Mouse (Mus musculus): ENCODE data around the gene Dis3l.
A peak's percentile ranks its signal among the peaks of the same experiment; 100 is the strongest.
"Not testable (repeated sequence)": the region's sequence is repeated elsewhere in the genome, so short reads cannot be mapped to it uniquely, and the experiment has no call there.

Gene Dis3l

GRCm38 (mm10) chr9:64323976-64324375 is 17.1 kb downstream of the Dis3l start:
- no peak for DNase-seq (ENCODE audit: low spot score in 2 of 2)

GRCm38 (mm10) chr9:64316986-64317385 is 24.1 kb downstream of the Dis3l start:
- no peak for DNase-seq (ENCODE audit: low spot score in 2 of 2)

- DNase-seq (ENCODE audit: low spot score in 2 of 2): no peak
These were observed 26.4 kb downstream of the Dis3l start for GRCm38 (mm10) chr9:64314696-64315095.

DNA sequence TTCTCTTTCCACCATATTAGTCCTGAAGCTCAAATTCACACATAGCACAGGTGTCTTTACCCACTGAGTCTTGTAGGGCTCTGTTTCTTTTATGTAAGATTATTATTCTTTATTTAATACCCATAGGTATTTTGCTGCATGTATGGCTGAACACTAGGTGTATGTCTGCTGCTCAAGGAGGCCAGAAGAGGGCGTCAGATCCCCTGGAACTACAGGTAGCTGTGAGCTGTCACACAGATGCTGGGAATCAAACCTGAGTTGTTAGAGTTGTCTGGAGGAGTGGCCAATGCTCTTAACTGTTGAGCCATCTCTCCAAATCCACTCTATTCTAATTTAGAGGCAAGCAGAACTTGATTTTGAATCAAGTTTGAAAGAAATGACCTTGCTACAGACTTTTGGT is 29.0 kb downstream of the Dis3l start:
- DNase-seq (ENCODE audit: low spot score in 2 of 2): no peak

- no peak for DNase-seq (ENCODE audit: low spot score in 2 of 2)
These were observed 29.9 kb downstream of the Dis3l start for GRCm38 (mm10) chr9:64310996-64311785.

GRCm38 (mm10) chr9:64306476-64307312 is 34.4 kb downstream of the Dis3l start:
- no peak for DNase-seq (ENCODE audit: low spot score in 2 of 2)

DNA sequence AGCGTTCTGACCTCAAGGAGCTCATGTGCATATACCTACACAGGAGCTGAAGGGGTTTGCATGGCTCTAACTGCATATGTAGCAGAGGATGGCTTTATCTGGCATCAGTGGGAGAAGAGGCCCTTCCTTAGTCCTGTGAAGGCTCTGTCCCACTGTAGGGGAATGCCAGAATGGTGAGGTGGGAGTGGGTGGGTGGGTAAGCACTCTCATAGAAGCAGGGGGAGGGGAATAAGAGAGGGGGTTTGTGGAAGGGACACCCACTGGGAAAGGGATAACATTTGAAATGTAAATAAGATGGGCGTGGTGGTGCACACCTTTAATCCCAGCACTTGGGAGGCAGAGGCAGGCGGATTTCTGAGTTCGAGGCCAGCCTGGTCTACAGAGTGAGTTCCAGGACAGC is 38.0 kb downstream of the Dis3l start:
- not testable (repeated sequence) for DNase-seq (ENCODE audit: low spot score in 2 of 2)

DNA sequence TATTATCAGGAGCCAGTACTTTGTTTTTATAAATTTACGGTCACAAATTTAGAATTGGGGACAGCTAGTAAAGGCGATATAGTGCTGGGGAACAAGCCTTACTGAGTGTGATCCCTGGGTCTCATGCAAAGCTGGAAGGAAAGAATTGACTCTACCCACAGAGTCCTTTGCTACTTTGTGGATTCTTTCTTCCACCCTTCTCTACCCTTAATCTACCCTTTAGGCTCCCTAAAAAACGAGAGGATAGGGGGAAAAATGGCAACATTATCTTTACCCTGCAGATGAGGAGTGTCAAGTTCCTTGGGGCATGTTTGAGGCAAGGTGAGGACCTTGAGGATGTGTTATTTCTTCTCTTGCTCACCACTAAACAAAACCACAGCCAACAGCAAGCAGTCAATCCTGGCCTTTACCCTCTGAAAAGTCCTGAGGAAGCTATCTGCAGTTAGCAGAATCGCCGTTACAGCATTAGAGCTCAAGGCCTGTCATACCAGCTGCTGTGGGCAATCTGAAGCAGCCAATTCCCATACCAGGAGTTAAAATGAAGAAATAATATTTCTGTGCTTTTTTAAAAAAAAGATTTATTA is 58.6 kb downstream of the Dis3l start:
- DNase-seq (ENCODE audit: low spot score in 2 of 2): no peak

- no peak for DNase-seq (ENCODE audit: low spot score in 2 of 2)
These were observed 59.3 kb downstream of the Dis3l start for GRCm38 (mm10) chr9:64281781-64282178.

- peak; percentile 95 to 96 for DNase-seq (ENCODE audit: low spot score in 2 of 2)
These were observed 59.8 kb downstream of the Dis3l start, which contains the start of gene Tipin for GRCm38 (mm10) chr9:64281105-64281780. Tipin (plus strand) TSS chr9:64281581.

DNA sequence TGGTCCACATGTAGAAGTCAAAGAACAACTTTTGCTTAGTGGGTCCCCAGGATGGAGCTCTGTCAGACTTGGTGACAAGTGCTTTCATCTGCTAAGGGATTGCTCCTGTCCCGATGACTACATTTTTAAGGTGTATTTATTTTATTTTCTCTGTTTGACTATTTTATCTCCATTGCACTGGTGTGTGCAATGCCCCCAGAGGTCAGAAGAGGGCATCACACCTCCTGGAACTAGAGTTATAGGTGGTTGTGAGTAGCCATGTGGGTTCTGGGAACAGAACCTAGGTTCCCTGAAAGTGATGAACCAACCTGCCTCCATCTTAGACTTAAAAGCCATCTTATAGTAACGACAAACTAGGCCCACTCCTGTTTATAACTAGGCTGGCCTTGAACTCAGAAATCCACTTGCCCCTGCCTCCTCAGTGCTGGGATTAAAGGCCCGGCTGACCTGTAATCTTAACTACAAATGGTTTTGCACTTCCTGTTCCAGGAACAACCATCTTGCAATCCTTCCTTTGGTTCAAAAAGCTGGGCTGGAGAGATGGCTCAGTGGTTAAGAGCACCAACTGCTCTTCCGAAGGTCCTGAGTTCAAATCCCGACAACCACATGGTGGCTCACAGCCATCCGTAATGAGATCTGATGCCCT is 62.3 kb downstream of the Dis3l start:
- no peak for DNase-seq (ENCODE audit: low spot score in 2 of 2)

- DNase-seq (ENCODE audit: low spot score in 2 of 2): peak; percentile 75 to 83
These were observed 63.4 kb downstream of the Dis3l start for GRCm38 (mm10) chr9:64277706-64278105.

DNA sequence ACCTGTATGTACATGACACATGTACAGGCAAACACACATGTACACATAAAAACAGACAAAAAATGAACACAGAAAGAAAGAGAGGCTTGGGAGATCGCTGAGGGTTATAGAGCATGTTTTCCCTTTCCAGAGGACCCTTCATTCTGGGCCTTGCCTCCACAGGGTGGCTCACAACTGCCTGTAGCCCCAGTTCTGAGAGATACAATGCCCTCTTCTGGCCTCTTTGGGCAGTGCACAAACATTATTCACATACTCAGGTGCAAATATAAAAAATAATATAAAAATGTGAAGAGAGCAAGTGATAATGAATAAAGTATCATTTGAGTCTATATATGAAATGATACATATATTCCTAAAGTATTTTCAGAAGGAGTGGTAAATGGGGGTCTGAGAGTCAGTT is 66.2 kb downstream of the Dis3l start:
- no peak for DNase-seq (ENCODE audit: low spot score in 2 of 2)

DNA sequence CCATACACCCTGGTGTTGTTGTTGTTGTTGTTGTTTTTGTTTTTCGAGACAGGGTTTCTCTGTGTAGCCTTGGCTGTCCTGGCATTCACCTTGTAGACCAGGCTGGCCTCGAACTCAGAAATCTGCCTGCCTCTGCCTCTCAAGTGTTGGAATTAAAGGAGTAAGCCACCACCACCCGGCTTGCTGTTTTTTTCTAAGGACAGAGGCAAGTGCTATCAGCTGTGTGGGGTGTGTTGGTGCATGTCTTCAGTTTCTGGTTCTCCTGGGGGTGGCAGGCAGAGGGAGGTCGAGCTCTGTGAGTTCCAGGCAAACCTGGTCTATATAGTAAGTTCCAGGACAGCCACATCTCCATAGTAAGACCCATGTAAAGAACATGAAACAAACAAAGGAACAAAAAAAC is 66.8 kb downstream of the Dis3l start:
- no peak for DNase-seq (ENCODE audit: low spot score in 2 of 2)

- DNase-seq (ENCODE audit: low spot score in 2 of 2): no peak
These were observed 67.3 kb downstream of the Dis3l start for GRCm38 (mm10) chr9:64273757-64274156.

- DNase-seq (ENCODE audit: low spot score in 2 of 2): peak; percentile 72 to 74
These were observed 68.5 kb downstream of the Dis3l start for GRCm38 (mm10) chr9:64272611-64273010.

- no peak for DNase-seq (ENCODE audit: low spot score in 2 of 2)
These were observed 69.8 kb downstream of the Dis3l start for GRCm38 (mm10) chr9:64271249-64271648.

DNA sequence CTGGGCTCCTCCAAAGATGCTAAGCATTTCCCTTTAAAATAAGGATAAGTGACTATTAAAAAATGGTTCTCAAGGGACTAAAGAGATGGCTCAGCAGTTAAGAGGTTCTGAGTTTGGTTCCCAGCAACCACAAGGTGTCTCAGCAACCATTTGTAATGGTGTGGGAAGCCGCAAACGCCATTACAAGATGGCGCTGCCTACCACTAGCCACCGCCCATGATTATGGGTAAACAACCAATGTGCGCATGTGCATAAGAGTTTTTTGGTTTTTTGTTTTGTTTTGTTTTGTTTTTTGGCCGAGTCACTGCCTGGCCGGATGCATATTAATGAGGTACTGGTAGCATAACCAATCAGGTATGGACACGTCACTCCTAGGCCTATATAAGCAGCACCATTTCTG is 72.3 kb downstream of the Dis3l start:
- DNase-seq (ENCODE audit: low spot score in 2 of 2): not testable (repeated sequence)

DNA sequence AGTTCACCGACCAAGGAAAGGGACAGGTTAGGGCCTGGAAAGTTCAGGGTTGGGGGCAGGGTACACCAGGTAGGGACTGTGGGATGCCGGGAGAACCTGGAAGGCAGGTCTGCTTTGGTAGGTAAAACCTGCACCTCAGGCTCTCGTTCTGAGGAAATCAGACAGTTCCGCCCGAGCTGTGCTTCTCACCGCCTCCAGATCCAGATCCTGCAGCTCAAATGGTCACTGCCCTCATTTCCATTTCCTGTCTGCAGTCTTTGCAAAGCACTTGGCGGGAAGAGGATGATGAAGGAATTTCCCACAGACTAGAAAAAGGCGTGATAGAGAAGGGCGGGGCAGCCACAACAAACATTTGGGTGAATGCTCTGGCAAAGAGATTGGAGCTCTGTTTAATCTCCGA is 72.9 kb downstream of the Dis3l start:
- no peak for DNase-seq (ENCODE audit: low spot score in 2 of 2)

DNA sequence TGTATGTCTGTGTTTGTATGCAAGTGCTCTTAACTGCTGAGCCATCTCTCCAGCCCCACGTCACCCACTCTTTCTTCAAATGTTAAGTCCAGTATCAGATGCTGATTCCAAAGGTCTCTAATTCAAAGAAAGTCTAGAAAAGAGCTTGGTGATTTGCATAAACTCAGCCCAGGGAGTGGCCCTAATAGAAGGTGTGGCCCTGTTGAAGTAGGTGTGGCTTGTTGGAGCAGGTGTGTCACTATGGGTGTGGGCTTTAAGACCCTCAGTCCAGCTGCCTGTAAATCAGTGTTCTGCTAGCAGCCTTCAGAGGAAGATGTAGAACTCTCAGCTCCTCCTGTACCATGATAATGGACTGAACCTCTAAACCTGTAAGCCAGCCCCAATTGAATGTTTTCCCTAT is 73.9 kb downstream of the Dis3l start:
- no peak for DNase-seq (ENCODE audit: low spot score in 2 of 2)

DNA sequence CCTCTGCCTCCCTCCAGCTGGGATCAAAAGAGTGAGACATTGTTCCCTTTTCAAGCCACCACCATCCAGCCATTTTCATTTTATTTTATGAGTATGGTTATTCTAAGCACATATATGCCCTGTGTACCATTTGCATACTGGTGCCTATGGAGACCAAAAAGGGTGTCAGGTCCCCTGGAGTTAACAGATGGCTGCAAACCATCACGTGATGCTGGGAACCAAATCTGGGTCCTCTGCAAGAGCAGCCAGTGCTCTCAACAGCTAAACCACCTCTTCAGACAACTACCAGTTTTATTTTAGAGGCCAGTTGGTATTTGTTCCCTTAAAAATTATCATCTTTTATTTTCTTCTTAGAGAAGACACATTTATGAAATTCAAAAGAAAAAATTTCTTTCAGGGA is 76.3 kb downstream of the Dis3l start:
- peak in 1 of 2 experiments; percentile 64 for DNase-seq (ENCODE audit: low spot score in 2 of 2)

Data from right cerebral cortex, postnatal 10 days (tissue).